Mouse (Mus musculus) G1E (cell line): ENCODE results near the gene Ddx54. TPM values are rescaled to one million over a fixed set of nuclear protein-coding genes. Genes with fewer than 3 reads are reported as not detected.
A peak's percentile ranks its signal among the peaks of the same experiment; 100 is the strongest.

ENCODE experiments used
- ATAC-seq: 2 replicates; pipeline ENCODE4 v1.8.0; 2016; ENCODE audit warnings: mild to moderate bottlenecking; ENCODE audit not compliant: insufficient number of reproducible peaks, poor library complexity, low FRiP score, severe bottlenecking; ENCODE audit errors: extremely low read depth
- DNase-seq: peaks from one replicate; pipeline ENCODE4 v3.0.0; 2012; ENCODE audit warnings: low spot score
- H3K27me3 ChIP-seq: 2 replicates; pipeline ENCODE4 v1.6.1; 2012; ENCODE audit warnings: mild to moderate bottlenecking, low read length, inconsistent platforms; ENCODE audit not compliant: insufficient read depth
- H3K36me3 ChIP-seq: replicated peaks from 2 replicates; pipeline ENCODE3; 2012; ENCODE audit warnings: mild to moderate bottlenecking, inconsistent platforms
- H3K4me1 ChIP-seq: 2 replicates; pipeline ENCODE4 v1.6.1; 2012; ENCODE audit warnings: low read depth, low read length, inconsistent platforms, mixed read lengths; ENCODE audit not compliant: insufficient read depth
- H3K4me3 ChIP-seq: 2 replicates; pipeline ENCODE4 v1.5.1; 2012; ENCODE audit warnings: low read depth, mild to moderate bottlenecking, inconsistent platforms, low read length, moderate library complexity, mixed read lengths
- H3K9me3 ChIP-seq: replicated peaks from 2 replicates; pipeline ENCODE4 v1.6.1; 2012; ENCODE audit warnings: inconsistent platforms
- CTCF ChIP-seq: IDR thresholded peaks from 2 replicates; pipeline ENCODE4 v1.5.1; 2012; ENCODE audit warnings: low read depth, low read length, inconsistent platforms, mixed read lengths
- GATA1 ChIP-seq: IDR thresholded peaks from 2 replicates; pipeline ENCODE4 v1.6.1; 2012; ENCODE audit warnings: borderline replicate concordance, low read length, inconsistent platforms, mixed read lengths
- GATA2 ChIP-seq: IDR thresholded peaks from 2 replicates; pipeline ENCODE4 v1.6.1; 2012; ENCODE audit warnings: low read depth, low read length, inconsistent platforms, borderline replicate concordance
- POLR2AphosphoS5 ChIP-seq: IDR thresholded peaks from 2 replicates; pipeline ENCODE4 v1.6.1; 2012; ENCODE audit warnings: low read depth, low read length, inconsistent platforms; ENCODE audit not compliant: insufficient replicate concordance
- TAL1 ChIP-seq: conservative IDR thresholded peaks from 2 replicates; pipeline ENCODE4 v1.6.1; 2012; ENCODE audit warnings: low read depth, low read length, inconsistent platforms, mixed read lengths
- polyA plus RNA-seq: library from polyadenylated mRNA; stranded (reverse); fragments of >175 nt; gene quantifications from 2 replicates; pipeline ENCODE4 v1.2.3, GENCODE M21; 2012
- total RNA-seq, 2 experiments: library from RNA; stranded (forward) in 1 of 2; stranded (reverse) in 1 of 2; fragments of 200-1000 nt in 1 of 2; fragments of >200 nt in 1 of 2; fragmentation: Nextera tagmentation in 1 of 2; gene quantifications; 2 replicates each; pipeline ENCODE4 v1.2.3; 2014 to 2017

Gene Ddx54
- total and polyA plus RNA-seq, 3 experiments: 24.3 to 103 (median 31.5) TPM

GRCm38 (mm10) chr5:120622198-120622851, 9.8 kb downstream of the Ddx54 start:
- H3K4me3 ChIP-seq: no peak overlapping the region
- TF ChIP-seq POLR2AphosphoS5 (no peak), GATA2 (no peak), CTCF (no peak)
- no peaks in the 10 kb centered on the region for H3K27me3 ChIP-seq
- H3K4me1 ChIP-seq: peaks cover 57% of the 10 kb centered on the region
- H3K9me3 ChIP-seq: no peaks in the 10 kb centered on the region
- ATAC-seq (no peak), DNase-seq (no peak)
- peaks cover 100% of the 10 kb centered on the region for H3K36me3 ChIP-seq

- TF ChIP-seq CTCF (no peak), GATA2 (no peak)
- no peak overlapping the region for H3K4me3 ChIP-seq
- no peaks in the 10 kb centered on the region for H3K27me3 ChIP-seq
- H3K9me3 ChIP-seq: no peaks in the 10 kb centered on the region
- DNase-seq (no peak), ATAC-seq (no peak)
- peaks cover 97% of the 10 kb centered on the region for H3K36me3 ChIP-seq
- H3K4me1 ChIP-seq: peaks cover 65% of the 10 kb centered on the region
These were observed 11.9 kb downstream of the Ddx54 start for GRCm38 (mm10) chr5:120624427-120624826.

GRCm38 (mm10) chr5:120626399-120626798, 13.9 kb downstream of the Ddx54 start:
- Histone ChIP-seq H3K27me3 (peaks cover 2% of the 10 kb centered on the region; the same call in 1 of the 2 replicates), H3K4me1 (peaks cover 47% of the 10 kb centered on the region), H3K4me3 (no peak overlapping the region), H3K36me3 (peaks cover 85% of the 10 kb centered on the region), H3K9me3 (no peaks in the 10 kb centered on the region; the same call in 1 of the 2 replicates)
- DNase-seq (no peak), ATAC-seq (0 out of 2 replicates have a peak, but pooled peaks have one; percentile 48)
- no peak for TF ChIP-seq GATA2
- no peak for TF ChIP-seq GATA1
- no peak for TF ChIP-seq POLR2AphosphoS5
- no peak for TF ChIP-seq CTCF
- TF ChIP-seq TAL1: no peak

- Histone ChIP-seq H3K36me3 (peaks cover 72% of the 10 kb centered on the region), H3K4me3 (0 out of 2 replicates have a peak overlapping the region, but pooled peaks have one; percentile 7), H3K9me3 (peaks cover 10% of the 10 kb centered on the region), H3K4me1 (peaks cover 37% of the 10 kb centered on the region), H3K27me3 (peaks cover 7% of the 10 kb centered on the region; the same call in 1 of the 2 replicates)
- ATAC-seq (no peak), DNase-seq (no peak)
- no peak for TF ChIP-seq POLR2AphosphoS5
- no peak for TF ChIP-seq CTCF
- no peak for TF ChIP-seq GATA2
- no peak for TF ChIP-seq GATA1
- TF ChIP-seq TAL1: no peak
These were observed 15.2 kb downstream of the Ddx54 start for GRCm38 (mm10) chr5:120627515-120628300.

- peaks cover 37% of the 10 kb centered on the region for H3K4me1 ChIP-seq
- peaks cover 10% of the 10 kb centered on the region for H3K9me3 ChIP-seq
- ATAC-seq (no peak), DNase-seq (no peak)
- H3K36me3 ChIP-seq: peaks cover 62% of the 10 kb centered on the region
- no peak overlapping the region for H3K4me3 ChIP-seq
- TF ChIP-seq GATA1 (no peak), GATA2 (no peak), CTCF (no peak), POLR2AphosphoS5 (no peak), TAL1 (no peak)
- peaks cover 11% of the 10 kb centered on the region; the same call in 1 of the 2 replicates for H3K27me3 ChIP-seq
These were observed 16.1 kb downstream of the Ddx54 start for GRCm38 (mm10) chr5:120628624-120629023.

DNA sequence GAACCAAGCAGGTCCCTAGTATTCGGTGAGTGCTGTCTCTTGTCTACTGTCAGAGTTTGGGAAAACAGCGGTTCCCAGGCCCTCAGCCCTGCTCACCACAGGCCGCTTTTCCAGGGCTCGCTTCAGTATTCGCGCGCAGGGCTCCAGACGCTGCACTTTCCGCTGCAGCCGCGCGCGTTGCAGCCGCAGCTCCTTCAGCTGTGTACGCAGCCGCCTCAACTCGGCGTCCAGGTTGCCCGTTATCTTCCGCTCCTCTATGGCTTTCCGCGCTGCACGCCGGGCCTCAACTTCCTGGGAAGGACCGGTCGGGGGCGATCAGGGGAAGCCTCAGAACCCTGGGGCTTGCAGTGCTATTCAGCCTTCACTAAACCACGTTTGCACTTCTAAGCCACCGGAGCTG, 18.6 kb downstream of the Ddx54 start:
- ATAC-seq: no peak
- Histone ChIP-seq H3K27me3 (peaks cover 31% of the 10 kb centered on the region), H3K4me3 (no peak overlapping the region), H3K9me3 (peaks cover 12% of the 10 kb centered on the region), H3K36me3 (peaks cover 37% of the 10 kb centered on the region), H3K4me1 (peaks cover 36% of the 10 kb centered on the region)
- TF ChIP-seq TAL1: no peak
- TF ChIP-seq POLR2AphosphoS5: no peak
- no peak for TF ChIP-seq CTCF
- TF ChIP-seq GATA2: no peak
- no peak for TF ChIP-seq GATA1
- no peak for DNase-seq
